8 mouse cellular contexts compared by ENCODE assay signal in the genomic region with DNA sequence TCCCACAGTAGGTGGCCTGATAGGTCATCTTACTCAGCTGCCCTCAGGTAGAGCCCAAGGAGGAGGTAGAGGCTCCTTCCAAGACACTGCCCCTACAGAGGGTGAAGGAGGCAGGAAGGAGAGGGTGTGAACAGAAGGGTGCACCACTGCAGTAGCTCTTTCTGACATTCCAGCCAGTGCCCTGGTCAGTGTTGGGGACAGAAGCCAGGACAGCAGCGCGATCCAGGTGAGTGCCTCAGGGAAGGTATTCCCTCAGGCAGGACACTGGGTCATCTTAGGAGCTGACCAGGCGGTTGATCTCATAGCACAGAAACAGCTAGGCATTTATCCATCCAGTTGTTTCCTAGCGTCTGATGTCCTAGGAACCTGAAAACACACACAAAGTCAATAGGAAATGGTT. TPM values are rescaled to one million over a fixed set of nuclear protein-coding genes. Genes with fewer than 3 reads are reported as not detected.
A peak's percentile ranks its signal among the peaks of the same experiment; 100 is the strongest.
DNase-seq lines count a peak whose midpoint lies in the region; ATAC-seq and TF ChIP-seq lines count a peak whose summit lies in the region.

No protein-coding gene starts in this region.

- H3K36me3 ChIP-seq in intestine, embryonic 16.5 days (ENCODE audit: control insufficient read depth, insufficient read depth, low read length), result no peaks in the 10 kb centered on the region
- no peaks in the 10 kb centered on the region for H3K36me3 ChIP-seq in neural tube, embryonic 13.5 days

- 0 out of 2 replicates have a peak, but pooled peaks cover 3% of the 10 kb centered on the region for H3K4me1 ChIP-seq in intestine, embryonic 16.5 days (ENCODE audit: control insufficient read depth, insufficient read depth, low read length)
- H3K4me1 ChIP-seq in neural tube, embryonic 13.5 days (replicated peaks), result peaks cover 29% of the 10 kb centered on the region

- intact Hi-C loops in left cerebral cortex, adult 2 months (cut with DNase I), result loop anchor here (1.0 to 10.0 kb wide), 4 partner anchors 90 to 402 kb away; no protein-coding TSS in a partner anchor
- intact Hi-C loops in left cerebral cortex, postnatal 25 days (cut with DNase I), result loop anchor here (2.0 to 10.0 kb wide), 4 partner anchors 90 to 830 kb away; no protein-coding TSS in a partner anchor

- ATAC-seq in intestine, embryonic 16.5 days, result peak; percentile 18
- no peak; the same call in 1 of the 2 replicates for ATAC-seq in neural tube, embryonic 13.5 days (ENCODE audit: low read depth)

- peak overlapping the region; percentile 53; the same call in 1 of the 2 replicates for H3K9ac ChIP-seq in intestine, embryonic 16.5 days (ENCODE audit: low read depth, low read length)
- peak overlapping the region; percentile 36 for H3K9ac ChIP-seq in neural tube, embryonic 13.5 days

- peak overlapping the region; percentile 50 for H3K4me2 ChIP-seq in intestine, embryonic 16.5 days (ENCODE audit: low read depth, low read length)
- H3K4me2 ChIP-seq in neural tube, embryonic 13.5 days, result peak overlapping the region; percentile 47

- TF ChIP-seq CTCF in left cerebral cortex, adult 2 months (IDR thresholded peaks at IDR 0.05), result no peak

- WGBS in intestine, embryonic 16.5 days, result 56% methylated on average over 4 of the region's 4 CpGs
- 77% methylated on average over 4 of the region's 4 CpGs for WGBS in neural tube, embryonic 13.5 days

- peak; percentile 29 for DNase-seq in cerebellum, adult 11-12 months
- DNase-seq in cerebellum, postnatal 36 days, result no peak
- DNase-seq in left cerebral cortex, adult 2 months (ENCODE audit: extremely low spot score in 1 of 2, low spot score in 2 of 2), result no peak
- no peak for DNase-seq in left cerebral cortex, postnatal 25 days (ENCODE audit: low spot score in 2 of 2)
- no peak for DNase-seq in urinary bladder, adult 18-20 months (ENCODE audit: low spot score in 2 of 2)
- DNase-seq in layer of hippocampus, adult 8-10 months (ENCODE audit: low spot score in 2 of 2), result no peak

- peak overlapping the region; percentile 77 for H3K27ac ChIP-seq in left cerebral cortex, adult 2 months
- peak overlapping the region; percentile 33; the same call in 1 of the 2 replicates for H3K27ac ChIP-seq in intestine, embryonic 16.5 days (ENCODE audit: low read length)
- H3K27ac ChIP-seq in neural tube, embryonic 13.5 days (replicated peaks), result no peak overlapping the region

- no peaks in the 10 kb centered on the region for H3K9me3 ChIP-seq in intestine, embryonic 16.5 days (ENCODE audit: control insufficient read depth, low read length)
- no peaks in the 10 kb centered on the region for H3K9me3 ChIP-seq in neural tube, embryonic 13.5 days

- H3K27me3 ChIP-seq in intestine, embryonic 16.5 days (replicated peaks; ENCODE audit: control insufficient read depth, insufficient read depth, low read length), result no peaks in the 10 kb centered on the region
- no peaks in the 10 kb centered on the region for H3K27me3 ChIP-seq in neural tube, embryonic 13.5 days

- H3K4me3 ChIP-seq in left cerebral cortex, adult 2 months, result peak overlapping the region; percentile 16
- H3K4me3 ChIP-seq in intestine, embryonic 16.5 days (ENCODE audit: low read length), result no peak overlapping the region; the same call in 1 of the 2 replicates
- H3K4me3 ChIP-seq in neural tube, embryonic 13.5 days, result 0 out of 2 replicates have a peak overlapping the region, but pooled peaks have one; percentile 16

RNA-seq across cellular contexts. Expression of gene Trpm1, which starts 1.6 kb away (rescaled TPM):
- total RNA-seq in left cerebral cortex, adult 2 months (2021), result under 1 TPM; 0.61 TPM
- total RNA-seq in left cerebral cortex, postnatal 25 days (2021), result under 1 TPM; 0.23 to 0.44 TPM
- polyA plus RNA-seq in intestine, embryonic 16.5 days (2015; fragmentation: Nextera tagmentation; extraction: Ambion mirVana), result not detected in 2 replicates
- 0.26 TPM in 1 of 2 replicates, not detected in the other for polyA plus RNA-seq in neural tube, embryonic 13.5 days (2015; fragmentation: Nextera tagmentation; extraction: Ambion mirVana)
- 1 to 10 TPM in 2 of 4 experiments, not detected in 2; 2.8 to 3.2 TPM for total RNA-seq in layer of hippocampus, adult 8-10 months (2022)
